Mouse (Mus musculus) lung, embryonic 14.5 days (tissue): ENCODE results near the gene Tpra1. TPM values are rescaled to one million over a fixed set of nuclear protein-coding genes. Genes with fewer than 3 reads are reported as not detected.

ENCODE experiments used
- ATAC-seq: fragments of 200-750 bp; cut with Nextera tagmentation; 2 replicates; pipeline ENCODE4 v1.8.0; 2017; ENCODE audit warnings: mild to moderate bottlenecking, moderate TSS enrichment, moderate library complexity; ENCODE audit not compliant: insufficient read depth
- DNase-seq: peaks from one replicate; pipeline ENCODE4 v3.0.0-alpha.2; 2015
- H3K27ac ChIP-seq: fragments of 300-500 bp; sonication (generic); 2 replicates; pipeline ENCODE4 v1.5.1; 2014; ENCODE audit warnings: low read depth, mild to moderate bottlenecking, moderate library complexity
- H3K27me3 ChIP-seq: fragments of 300-500 bp; sonication (generic); 2 replicates; pipeline ENCODE4 v1.6.1; 2014; ENCODE audit warnings: low read length, control low read depth; ENCODE audit not compliant: insufficient read depth
- H3K36me3 ChIP-seq: fragments of 300-500 bp; sonication (generic); 2 replicates; pipeline ENCODE4 v1.6.1; 2014; ENCODE audit warnings: control low read depth; ENCODE audit not compliant: insufficient read depth
- H3K4me1 ChIP-seq: fragments of 300-500 bp; sonication (generic); 2 replicates; pipeline ENCODE4 v1.6.1; 2014; ENCODE audit warnings: antibody characterized with exemption, control low read depth; ENCODE audit not compliant: insufficient read depth
- H3K4me2 ChIP-seq: fragments of 300-500 bp; sonication (generic); 2 replicates; pipeline ENCODE4 v1.6.1; 2014; ENCODE audit warnings: mild to moderate bottlenecking
- H3K4me3 ChIP-seq: fragments of 300-500 bp; sonication (generic); 2 replicates; pipeline ENCODE4 v1.5.1; 2014; ENCODE audit warnings: low read depth, low read length
- H3K9ac ChIP-seq: fragments of 300-500 bp; sonication (generic); 2 replicates; pipeline ENCODE4 v1.6.1; 2014
- H3K9me3 ChIP-seq: fragments of 300-500 bp; sonication (generic); 2 replicates; pipeline ENCODE4 v1.6.1; 2016; ENCODE audit warnings: low read depth, low read length, control low read depth
- CTCF ChIP-seq: IDR thresholded peaks from 2 replicates; pipeline ENCODE4 v1.5.1; 2016; ENCODE audit warnings: antibody characterized with exemption, low read depth
- WGBS: fragments of 180-500 bp; shearing (Covaris S2); extraction: QIAGEN DNeasy Blood & Tissue Kit; methylation state at CpG from one replicate; pipeline ENCODE4 v1.1.7; 2014; 5-methylcytosine and 5-hydroxymethylcytosine counted together
- polyA plus RNA-seq: library from polyadenylated mRNA; unstranded; fragments of >200 nt; fragmentation: Nextera tagmentation; extraction: Ambion mirVana; gene quantifications from 2 replicates; pipeline ENCODE4 v1.2.1, GENCODE M21; 2014

Gene Tpra1
- polyA plus RNA-seq, 1 experiment from 2014 or later: 53.6 TPM

GRCm38 (mm10) chr6:88931449-88931848, 29.4 kb downstream of the Tpra1 start:
- no peak overlapping the region for H3K4me3 ChIP-seq

DNA sequence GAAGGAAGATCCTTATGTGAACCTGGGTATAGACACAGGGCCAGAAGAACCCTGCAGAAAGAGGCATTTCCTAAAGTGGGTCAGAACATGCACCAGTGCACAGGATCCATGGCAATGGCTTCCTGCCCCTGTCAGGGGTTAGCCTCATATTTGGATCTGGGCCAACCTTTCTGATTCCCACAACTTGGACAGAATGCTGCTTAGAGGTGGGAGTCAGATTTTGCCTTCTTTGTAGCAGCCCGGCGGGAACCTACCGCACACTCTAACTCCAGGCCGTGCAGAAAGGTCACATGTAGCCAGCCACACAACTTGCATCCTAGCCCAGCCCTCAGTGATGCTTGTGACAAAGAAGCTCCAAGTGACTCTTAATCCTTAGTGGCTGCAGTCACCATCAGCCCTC, 32.1 kb downstream of the Tpra1 start:
- DNase-seq: peak; percentile 39

More at GRCm38 (mm10) chr6:88931449-88931848, 29.4 kb downstream of the Tpra1 start:
- Histone ChIP-seq H3K4me2 (no peak overlapping the region), H3K36me3 (no peaks in the 10 kb centered on the region), H3K9me3 (no peaks in the 10 kb centered on the region), H3K9ac (no peak overlapping the region), H3K27me3 (no peaks in the 10 kb centered on the region), H3K4me1 (peaks cover 10% of the 10 kb centered on the region; the same call in 1 of the 2 replicates), H3K27ac (peak overlapping the region; percentile 30; the same call in 1 of the 2 replicates)
- 59% methylated on average over 2 of the region's 2 CpGs for WGBS
- no peak for TF ChIP-seq CTCF
- ATAC-seq (peak; percentile 44), DNase-seq (peak; percentile 55)

DNA sequence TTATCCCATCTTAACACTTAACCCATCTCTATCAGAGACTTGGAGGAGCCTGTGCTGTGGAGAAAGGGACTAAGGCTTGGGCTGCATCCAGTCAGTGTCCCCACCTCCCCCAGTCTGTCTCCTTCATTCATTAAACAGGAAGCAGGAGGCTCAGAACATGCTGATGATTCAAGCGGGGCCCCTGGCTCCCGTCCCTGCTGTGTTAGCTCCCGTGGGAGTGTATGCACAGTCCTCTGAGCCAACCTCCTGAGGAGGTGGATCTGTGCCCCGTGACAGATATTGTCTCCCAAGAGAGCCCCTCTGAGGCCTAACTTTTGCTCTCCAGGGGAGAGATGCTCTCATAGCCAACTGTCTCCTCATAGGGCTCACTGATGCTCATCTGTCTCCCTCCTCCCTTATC, 32.8 kb downstream of the Tpra1 start:
- Histone ChIP-seq H3K4me3 (no peak overlapping the region), H3K9ac (no peak overlapping the region), H3K4me1 (peaks cover 16% of the 10 kb centered on the region), H3K27ac (no peak overlapping the region), H3K36me3 (no peaks in the 10 kb centered on the region), H3K4me2 (no peak overlapping the region), H3K27me3 (no peaks in the 10 kb centered on the region), H3K9me3 (no peaks in the 10 kb centered on the region)
- no peak for TF ChIP-seq CTCF
- no peak for DNase-seq
- no peak for ATAC-seq
- WGBS: 11% methylated on average over 4 of the region's 4 CpGs

More for the DNA sequence above, 32.1 kb downstream of the Tpra1 start:
- Histone ChIP-seq H3K4me1 (peaks cover 16% of the 10 kb centered on the region), H3K4me3 (no peak overlapping the region), H3K27ac (no peak overlapping the region), H3K27me3 (no peaks in the 10 kb centered on the region), H3K4me2 (no peak overlapping the region), H3K9me3 (no peaks in the 10 kb centered on the region), H3K9ac (no peak overlapping the region), H3K36me3 (no peaks in the 10 kb centered on the region)
- WGBS: 49% methylated on average over 4 of the region's 4 CpGs
- no peak for TF ChIP-seq CTCF
- ATAC-seq: no peak

DNA sequence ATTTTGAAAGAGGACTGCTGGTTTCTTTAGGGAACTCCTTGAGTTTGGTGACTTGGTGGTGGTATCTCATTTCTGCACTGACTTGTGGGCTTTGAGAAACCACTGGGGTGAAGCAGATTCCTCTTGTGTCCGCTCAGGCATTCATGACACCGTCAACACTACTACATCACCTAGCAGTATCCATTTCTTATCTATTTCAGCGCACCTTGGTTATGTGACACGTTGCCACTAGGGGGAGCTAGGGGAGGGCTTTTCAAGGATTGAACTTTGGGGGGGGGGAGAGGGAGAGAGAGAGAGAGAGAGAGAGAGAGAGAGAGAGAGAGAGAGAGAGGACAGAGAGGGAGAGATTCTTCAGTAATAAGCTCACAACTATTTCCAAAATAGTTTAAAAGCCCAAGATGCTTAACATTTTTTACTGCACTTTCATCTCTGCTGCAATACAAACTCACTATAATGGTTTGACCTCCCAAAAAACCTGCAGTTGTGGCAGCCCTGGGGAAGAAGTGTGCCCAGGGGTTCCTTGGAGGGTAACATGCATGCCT, 33.8 kb downstream of the Tpra1 start:
- no peaks in the 10 kb centered on the region for H3K9me3 ChIP-seq
- 7% methylated on average over 4 of the region's 4 CpGs for WGBS

DNA sequence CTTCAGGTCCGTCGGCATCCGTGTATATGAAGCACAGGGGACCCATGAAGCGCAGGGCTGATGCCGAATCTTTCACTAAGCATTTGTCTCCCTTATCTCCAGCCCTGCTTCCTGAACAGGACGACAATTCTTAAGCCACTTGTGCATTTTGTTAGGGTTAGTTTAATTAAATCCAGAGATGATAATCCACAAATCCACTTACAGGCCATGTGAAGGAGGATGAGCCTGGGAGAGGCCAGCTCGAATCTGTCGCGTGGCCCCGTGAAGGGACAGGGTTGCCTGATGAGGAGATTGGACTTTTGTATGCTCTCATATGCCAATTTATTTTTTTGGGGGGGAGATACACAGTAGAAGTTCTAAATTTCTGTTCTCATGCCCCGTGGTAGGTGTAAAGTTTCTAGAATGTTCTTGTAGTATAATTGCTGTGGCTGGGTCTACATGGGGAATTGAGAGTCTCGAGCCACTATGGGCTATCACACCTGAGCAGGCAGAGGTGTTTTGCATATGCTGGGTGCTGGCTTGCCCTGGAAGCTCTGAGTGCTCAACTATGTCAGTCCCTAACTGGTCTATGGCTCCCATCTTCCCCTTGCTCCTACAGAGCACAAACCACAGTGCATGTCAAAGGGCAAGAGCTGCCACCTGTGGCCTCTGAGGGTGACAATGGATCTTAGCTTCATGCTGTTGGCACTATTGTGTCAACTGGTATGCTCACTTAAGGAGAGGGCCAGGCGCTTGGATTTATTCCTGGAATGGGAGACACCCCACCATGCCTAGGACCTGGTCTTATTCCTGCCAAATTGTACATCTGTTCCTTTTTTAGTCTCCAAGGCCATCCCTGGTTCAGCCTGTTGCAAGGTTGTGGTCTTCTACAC, 34.5 kb downstream of the Tpra1 start:
- Histone ChIP-seq H3K36me3 (no peaks in the 10 kb centered on the region), H3K4me1 (peaks cover 13% of the 10 kb centered on the region), H3K9me3 (no peaks in the 10 kb centered on the region), H3K9ac (no peak overlapping the region), H3K27me3 (no peaks in the 10 kb centered on the region), H3K4me3 (no peak overlapping the region), H3K27ac (no peak overlapping the region), H3K4me2 (no peak overlapping the region)
- WGBS: 56% methylated on average over 13 of the region's 13 CpGs
- ATAC-seq (no peak), DNase-seq (no peak)
- TF ChIP-seq CTCF: no peak

More for the DNA sequence above, 33.8 kb downstream of the Tpra1 start:
- Histone ChIP-seq H3K27me3 (no peaks in the 10 kb centered on the region), H3K4me1 (peaks cover 13% of the 10 kb centered on the region), H3K36me3 (no peaks in the 10 kb centered on the region), H3K9ac (no peak overlapping the region), H3K4me2 (no peak overlapping the region), H3K27ac (no peak overlapping the region), H3K4me3 (no peak overlapping the region)
- DNase-seq: peak; percentile 79
- TF ChIP-seq CTCF: peak; percentile 72
- ATAC-seq: no peak

DNA sequence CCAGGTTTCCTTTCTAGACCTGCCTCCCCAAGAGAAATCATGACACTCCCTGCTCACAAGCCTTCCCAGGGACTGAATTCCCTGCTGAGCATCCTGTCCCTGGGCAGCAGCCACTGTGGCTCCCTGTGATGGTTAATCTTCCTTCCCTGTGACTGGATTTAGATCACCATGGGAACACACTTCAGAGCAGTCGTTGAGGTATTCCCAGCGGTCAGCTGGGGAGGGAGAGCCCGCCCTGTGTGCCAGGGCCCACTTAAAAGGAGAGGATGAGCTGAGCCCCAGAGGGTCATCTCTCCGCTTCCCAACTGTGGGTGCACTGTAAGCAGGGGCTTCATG, 35.1 kb downstream of the Tpra1 start:
- H3K9ac ChIP-seq: no peak overlapping the region
- no peaks in the 10 kb centered on the region for H3K9me3 ChIP-seq
- no peak for ATAC-seq
- H3K4me3 ChIP-seq: no peak overlapping the region
- DNase-seq: no peak
- H3K36me3 ChIP-seq: no peaks in the 10 kb centered on the region
- H3K27ac ChIP-seq: no peak overlapping the region
- TF ChIP-seq CTCF: no peak
- no peak overlapping the region for H3K4me2 ChIP-seq
- peaks cover 13% of the 10 kb centered on the region for H3K4me1 ChIP-seq
- no peaks in the 10 kb centered on the region for H3K27me3 ChIP-seq
- 45% methylated on average over 4 of the region's 4 CpGs for WGBS

DNA sequence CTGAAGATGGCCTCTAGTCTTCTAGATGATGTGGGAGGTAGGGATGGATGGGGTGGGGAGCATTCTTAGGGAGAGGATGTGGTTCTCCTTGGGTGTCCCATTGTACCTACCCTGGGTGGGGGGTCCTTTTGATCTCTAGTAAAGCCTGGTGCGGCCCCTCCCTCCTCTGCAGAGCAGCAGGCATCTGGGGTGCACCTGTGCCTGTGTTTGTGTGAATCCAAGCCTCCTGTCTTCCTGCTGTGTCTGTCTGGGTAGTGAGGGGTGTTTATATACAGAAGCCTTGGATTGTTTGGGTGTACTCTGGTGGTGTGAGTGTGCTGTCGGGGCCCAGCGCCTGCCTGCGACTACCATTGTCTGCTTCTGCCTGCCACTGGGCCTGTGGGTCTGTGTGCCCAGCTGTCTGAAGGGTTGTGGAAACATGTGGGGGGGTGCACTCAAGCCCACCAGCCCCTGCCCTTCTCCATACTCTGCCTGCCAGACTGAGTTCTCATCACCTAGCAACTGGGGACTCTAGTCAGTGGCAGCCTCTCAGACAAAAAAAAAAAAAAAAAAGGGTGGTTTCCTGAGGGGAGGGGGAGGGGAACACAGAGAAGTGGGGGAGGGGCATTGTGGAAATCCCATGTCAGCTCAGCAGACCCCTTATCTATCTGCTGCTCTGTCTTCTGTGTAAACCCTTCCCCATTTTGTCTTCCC, 36.1 kb downstream of the Tpra1 start:
- H3K27ac ChIP-seq: no peak overlapping the region; the same call in 1 of the 2 replicates
- WGBS: 18% methylated on average over 4 of the region's 4 CpGs
- peaks cover 13% of the 10 kb centered on the region for H3K4me1 ChIP-seq
- H3K27me3 ChIP-seq: no peaks in the 10 kb centered on the region
- TF ChIP-seq CTCF: no peak
- peak; percentile 39; the same call in 1 of the 2 replicates for ATAC-seq
- no peak overlapping the region for H3K9ac ChIP-seq
- no peak for DNase-seq
- no peaks in the 10 kb centered on the region for H3K9me3 ChIP-seq
- H3K4me3 ChIP-seq: no peak overlapping the region
- no peaks in the 10 kb centered on the region for H3K36me3 ChIP-seq
- H3K4me2 ChIP-seq: no peak overlapping the region
